Mouse (Mus musculus) intestine, embryonic 16.5 days (tissue): ENCODE measurements around the gene Lamc1. TPM values are rescaled to one million over a fixed set of nuclear protein-coding genes. Genes with fewer than 3 reads are reported as not detected.

Experiments
- ATAC-seq: fragments of 200-750 bp; cut with Nextera tagmentation; 2 replicates; pipeline ENCODE4 v1.8.0; 2017; ENCODE audit warnings: moderate TSS enrichment, moderate library complexity
- H3K27ac ChIP-seq: fragments of 300-500 bp; sonication (generic); 2 replicates; pipeline ENCODE4 v1.5.1; 2014; ENCODE audit warnings: mild to moderate bottlenecking, low read length
- H3K27me3 ChIP-seq: fragments of 300-500 bp; sonication (generic); replicated peaks from 2 replicates; pipeline ENCODE4 v1.6.1; 2014; ENCODE audit warnings: low read length, control low read depth, mixed read lengths; ENCODE audit not compliant: control insufficient read depth, insufficient read depth
- H3K36me3 ChIP-seq: fragments of 300-500 bp; sonication (generic); 2 replicates; pipeline ENCODE4 v1.6.1; 2014; ENCODE audit warnings: low read length, control low read depth; ENCODE audit not compliant: control insufficient read depth, insufficient read depth
- H3K4me1 ChIP-seq: fragments of 300-500 bp; sonication (generic); 2 replicates; pipeline ENCODE4 v1.6.1; 2014; ENCODE audit warnings: low read length, control low read depth, mixed read lengths; ENCODE audit not compliant: control insufficient read depth, insufficient read depth
- H3K4me2 ChIP-seq: fragments of 300-500 bp; sonication (generic); 2 replicates; pipeline ENCODE4 v1.6.1; 2014; ENCODE audit warnings: low read depth, low read length, control low read depth
- H3K4me3 ChIP-seq: fragments of 300-500 bp; sonication (generic); 2 replicates; pipeline ENCODE4 v1.5.1; 2014; ENCODE audit warnings: mild to moderate bottlenecking, low read length
- H3K9ac ChIP-seq: fragments of 300-500 bp; sonication (generic); 2 replicates; pipeline ENCODE4 v1.6.1; 2014; ENCODE audit warnings: low read depth, low read length
- H3K9me3 ChIP-seq: fragments of 300-500 bp; sonication (generic); 2 replicates; pipeline ENCODE4 v1.6.1; 2016; ENCODE audit warnings: low read length, control low read depth; ENCODE audit not compliant: control insufficient read depth
- WGBS: fragments of 180-500 bp; shearing (Covaris S2); extraction: QIAGEN DNeasy Blood & Tissue Kit; methylation state at CpG from one replicate; pipeline ENCODE4 v1.1.7; 2014; 5-methylcytosine and 5-hydroxymethylcytosine counted together
- polyA plus RNA-seq: library from polyadenylated mRNA; unstranded; fragments of >200 nt; fragmentation: Nextera tagmentation; extraction: Ambion mirVana; gene quantifications from 2 replicates; pipeline ENCODE4 v1.2.1, GENCODE M21; 2015

The Lamc1 gene
- polyA plus RNA-seq, 1 experiment from 2014 or later = 37.1 TPM

- Histone ChIP-seq H3K27ac (no peak overlapping the region), H3K4me2 (no peak overlapping the region), H3K27me3 (no peaks in the 10 kb centered on the region), H3K36me3 (no peaks in the 10 kb centered on the region), H3K4me3 (no peak overlapping the region), H3K4me1 (no peaks in the 10 kb centered on the region), H3K9ac (no peak overlapping the region), H3K9me3 (no peaks in the 10 kb centered on the region)
- WGBS = 84% methylated on average over 4 of the region's 4 CpGs
- no peak for ATAC-seq
Measured at GRCm38 (mm10) chr1:153361926-153362325, 29.3 kb upstream of the Lamc1 start.

GRCm38 (mm10) chr1:153360556-153360955, 28.0 kb upstream of the Lamc1 start:
- Histone ChIP-seq H3K9ac (no peak overlapping the region), H3K9me3 (no peaks in the 10 kb centered on the region), H3K36me3 (no peaks in the 10 kb centered on the region), H3K27ac (no peak overlapping the region), H3K4me3 (no peak overlapping the region), H3K4me1 (0 out of 2 replicates have a peak, but pooled peaks cover 2% of the 10 kb centered on the region), H3K4me2 (no peak overlapping the region), H3K27me3 (no peaks in the 10 kb centered on the region)
- WGBS = 43% methylated on average over 3 of the region's 3 CpGs
- ATAC-seq = no peak

DNA sequence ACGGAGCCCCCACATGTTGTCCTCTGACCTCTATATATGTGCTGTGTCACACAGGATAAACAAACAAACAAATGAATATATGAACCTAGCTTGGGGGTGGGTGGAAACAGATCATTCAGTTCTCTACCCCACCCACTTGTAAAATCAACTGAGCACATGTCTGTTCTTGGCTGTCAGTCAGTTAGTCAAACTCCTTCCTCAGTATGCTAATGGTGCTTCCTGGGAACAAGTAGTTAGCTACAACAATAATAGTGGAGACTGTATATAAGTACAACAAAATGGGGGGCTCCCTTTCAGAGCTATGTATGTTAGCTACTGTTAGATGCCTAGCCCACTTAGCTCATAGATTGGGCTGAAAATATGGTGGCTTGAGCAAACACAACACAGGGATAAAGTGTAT, 24.6 kb upstream of the Lamc1 start:
- no peak for ATAC-seq
- H3K9ac ChIP-seq = no peak overlapping the region
- no peak overlapping the region for H3K4me2 ChIP-seq
- no peaks in the 10 kb centered on the region for H3K27me3 ChIP-seq
- no peaks in the 10 kb centered on the region for H3K36me3 ChIP-seq
- no peak overlapping the region for H3K27ac ChIP-seq
- H3K4me3 ChIP-seq = no peak overlapping the region
- 95% methylated on average over 1 of the region's 1 CpGs for WGBS
- no peaks in the 10 kb centered on the region for H3K9me3 ChIP-seq
- peaks cover 8% of the 10 kb centered on the region; the same call in 1 of the 2 replicates for H3K4me1 ChIP-seq

- peak; percentile 77 for ATAC-seq
- H3K4me1 ChIP-seq = peaks cover 8% of the 10 kb centered on the region; the same call in 1 of the 2 replicates
- WGBS = 36% methylated on average over 2 of the region's 2 CpGs
- H3K4me3 ChIP-seq = no peak overlapping the region
- no peak overlapping the region for H3K4me2 ChIP-seq
- no peaks in the 10 kb centered on the region for H3K9me3 ChIP-seq
- H3K9ac ChIP-seq = no peak overlapping the region
- peak overlapping the region; percentile 29; the same call in 1 of the 2 replicates for H3K27ac ChIP-seq
- no peaks in the 10 kb centered on the region for H3K36me3 ChIP-seq
- H3K27me3 ChIP-seq = no peaks in the 10 kb centered on the region
Measured at GRCm38 (mm10) chr1:153354466-153354865, 21.9 kb upstream of the Lamc1 start.

GRCm38 (mm10) chr1:153353736-153354430, 21.3 kb upstream of the Lamc1 start:
- Histone ChIP-seq H3K27ac (peak overlapping the region; percentile 53), H3K9me3 (no peaks in the 10 kb centered on the region), H3K4me2 (no peak overlapping the region), H3K4me1 (peaks cover 8% of the 10 kb centered on the region; the same call in 1 of the 2 replicates), H3K4me3 (no peak overlapping the region), H3K9ac (no peak overlapping the region), H3K27me3 (no peaks in the 10 kb centered on the region), H3K36me3 (no peaks in the 10 kb centered on the region)
- 65% methylated on average over 18 of the region's 18 CpGs for WGBS
- ATAC-seq = peak; percentile 55; the same call in 1 of the 2 replicates

DNA sequence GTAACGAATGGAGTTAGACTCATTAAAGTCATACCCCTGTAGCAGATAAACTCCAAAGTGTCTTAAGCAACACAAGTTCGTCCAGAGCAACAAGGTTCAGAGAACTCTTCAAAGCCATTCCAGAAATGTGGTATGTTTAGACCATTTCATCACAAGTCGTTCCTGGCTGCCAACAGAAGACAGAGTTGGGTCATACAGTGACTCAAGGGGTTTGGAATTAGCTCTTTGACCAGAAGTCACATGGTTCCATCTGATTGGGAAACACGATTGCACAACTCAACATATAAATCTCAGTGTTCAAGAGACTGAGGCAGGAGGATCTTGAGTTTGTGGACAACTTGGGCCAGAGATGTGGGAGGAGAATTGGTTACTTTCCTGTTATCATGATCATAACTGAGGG, 18.4 kb upstream of the Lamc1 start:
- no peak for ATAC-seq
- 68% methylated on average over 4 of the region's 4 CpGs for WGBS
- H3K4me1 ChIP-seq = peaks cover 6% of the 10 kb centered on the region; the same call in 1 of the 2 replicates
- no peak overlapping the region for H3K9ac ChIP-seq
- H3K36me3 ChIP-seq = no peaks in the 10 kb centered on the region
- H3K4me3 ChIP-seq = no peak overlapping the region
- no peak overlapping the region for H3K4me2 ChIP-seq
- H3K9me3 ChIP-seq = no peaks in the 10 kb centered on the region
- H3K27ac ChIP-seq = no peak overlapping the region
- no peaks in the 10 kb centered on the region for H3K27me3 ChIP-seq

GRCm38 (mm10) chr1:153347726-153348125, 15.1 kb upstream of the Lamc1 start:
- Histone ChIP-seq H3K27ac (no peak overlapping the region), H3K4me3 (no peak overlapping the region), H3K9me3 (no peaks in the 10 kb centered on the region), H3K4me2 (no peak overlapping the region), H3K36me3 (no peaks in the 10 kb centered on the region), H3K9ac (no peak overlapping the region), H3K27me3 (no peaks in the 10 kb centered on the region), H3K4me1 (no peaks in the 10 kb centered on the region)
- 62% methylated on average over 3 of the region's 3 CpGs for WGBS
- ATAC-seq = no peak

GRCm38 (mm10) chr1:153347040-153347439, 14.5 kb upstream of the Lamc1 start:
- WGBS = 86% methylated on average over 2 of the region's 2 CpGs
- Histone ChIP-seq H3K9me3 (no peaks in the 10 kb centered on the region), H3K9ac (no peak overlapping the region), H3K4me1 (no peaks in the 10 kb centered on the region), H3K4me3 (no peak overlapping the region), H3K4me2 (no peak overlapping the region), H3K27me3 (no peaks in the 10 kb centered on the region), H3K36me3 (no peaks in the 10 kb centered on the region), H3K27ac (no peak overlapping the region)
- ATAC-seq = no peak

- no peak overlapping the region for H3K4me2 ChIP-seq
- H3K4me3 ChIP-seq = no peak overlapping the region
- H3K9ac ChIP-seq = no peak overlapping the region
- 71% methylated on average over 16 of the region's 16 CpGs for WGBS
- ATAC-seq = no peak
- H3K36me3 ChIP-seq = no peaks in the 10 kb centered on the region
- H3K4me1 ChIP-seq = no peaks in the 10 kb centered on the region
- no peaks in the 10 kb centered on the region for H3K27me3 ChIP-seq
- no peaks in the 10 kb centered on the region for H3K9me3 ChIP-seq
- H3K27ac ChIP-seq = no peak overlapping the region
Measured at GRCm38 (mm10) chr1:153345699-153346291, 13.2 kb upstream of the Lamc1 start.
